Mouse (Mus musculus) cerebellum, postnatal 36 days (tissue): Measurements from ENCODE around the gene Hist1h2ae.
"Not testable (repeated sequence)": the region's sequence is repeated elsewhere in the genome, so short reads cannot be mapped to it uniquely, and the experiment has no call there.

ENCODE experiments used
- DNase-seq, 2 experiments: peaks; one replicate each; pipeline ENCODE4 v3.0.0; 2021 to 2022; ENCODE audit warnings: mixed read lengths in 2 of 2

Hist1h2ae gene

DNA sequence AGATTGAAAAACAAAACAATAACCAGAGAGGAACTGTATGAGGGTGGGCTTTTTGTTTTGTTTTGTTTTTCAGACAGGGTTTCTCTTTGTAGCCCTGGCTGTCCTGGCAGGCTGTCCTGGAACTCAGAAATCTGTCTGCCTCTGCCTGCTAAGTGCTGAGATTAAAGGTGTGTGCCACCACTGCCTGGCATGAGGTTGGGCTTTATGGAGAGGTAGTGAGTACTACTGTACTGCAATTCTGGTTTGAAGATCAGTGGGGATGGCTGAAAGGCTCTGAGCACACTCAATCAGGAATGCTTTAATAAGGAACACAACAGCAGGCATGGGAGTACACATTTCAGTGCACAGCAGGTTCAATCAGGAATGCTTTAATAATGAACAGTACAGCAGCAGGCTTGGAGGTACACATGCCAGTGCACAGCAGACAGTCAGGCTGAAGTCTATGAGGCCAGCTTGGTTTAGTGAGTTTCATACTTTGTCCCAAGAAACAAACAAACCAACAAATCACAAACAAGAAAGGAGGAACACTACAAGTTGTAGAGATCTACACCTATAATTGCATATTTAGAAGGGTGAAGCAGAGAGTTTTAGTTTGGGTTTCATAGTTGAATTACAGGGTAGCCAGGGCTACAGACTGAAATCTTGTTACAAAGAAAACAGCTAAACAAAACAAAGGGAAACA, 12.5 kb upstream of the Hist1h2ae start:
- no peak for DNase-seq

DNA sequence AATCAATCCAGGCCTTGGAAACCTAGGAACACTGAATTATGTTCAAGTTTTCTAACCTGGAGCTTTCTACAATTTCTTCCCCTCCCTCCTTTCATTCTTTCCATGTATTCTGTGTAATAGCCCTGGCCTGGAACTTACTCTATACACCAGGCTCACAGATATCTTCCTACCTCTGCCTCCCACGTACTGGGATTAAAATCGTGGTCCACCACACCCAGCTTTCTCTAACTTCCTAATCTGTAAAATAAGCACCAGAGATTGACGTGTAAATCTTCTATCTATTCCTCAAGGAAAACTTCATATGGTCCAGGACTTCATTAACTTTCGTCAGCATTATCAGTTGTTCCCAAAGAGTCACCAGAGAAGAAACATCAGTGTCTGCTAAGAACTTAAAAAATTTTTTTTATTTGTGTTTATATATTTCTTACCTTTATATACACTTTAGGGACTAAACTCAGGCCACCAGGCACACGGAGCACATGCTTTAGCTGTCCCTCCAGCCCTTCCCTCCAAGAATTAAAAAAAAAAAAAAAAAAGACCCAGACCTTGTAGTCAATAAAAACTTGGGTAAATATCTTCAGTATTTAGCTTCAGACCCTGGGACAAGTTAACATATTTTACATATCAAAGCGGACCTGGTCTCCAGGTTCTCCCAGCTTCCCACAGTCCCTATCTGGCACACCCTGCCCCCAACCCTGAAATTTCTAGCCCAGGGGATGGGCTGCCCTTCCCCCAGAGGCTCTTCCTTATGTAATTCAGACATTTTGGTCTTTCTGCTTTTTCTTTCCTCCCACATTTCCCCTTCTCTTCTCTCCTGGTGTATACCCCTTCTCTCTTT, 11.4 kb upstream of the Hist1h2ae start:
- DNase-seq: no peak

DNA sequence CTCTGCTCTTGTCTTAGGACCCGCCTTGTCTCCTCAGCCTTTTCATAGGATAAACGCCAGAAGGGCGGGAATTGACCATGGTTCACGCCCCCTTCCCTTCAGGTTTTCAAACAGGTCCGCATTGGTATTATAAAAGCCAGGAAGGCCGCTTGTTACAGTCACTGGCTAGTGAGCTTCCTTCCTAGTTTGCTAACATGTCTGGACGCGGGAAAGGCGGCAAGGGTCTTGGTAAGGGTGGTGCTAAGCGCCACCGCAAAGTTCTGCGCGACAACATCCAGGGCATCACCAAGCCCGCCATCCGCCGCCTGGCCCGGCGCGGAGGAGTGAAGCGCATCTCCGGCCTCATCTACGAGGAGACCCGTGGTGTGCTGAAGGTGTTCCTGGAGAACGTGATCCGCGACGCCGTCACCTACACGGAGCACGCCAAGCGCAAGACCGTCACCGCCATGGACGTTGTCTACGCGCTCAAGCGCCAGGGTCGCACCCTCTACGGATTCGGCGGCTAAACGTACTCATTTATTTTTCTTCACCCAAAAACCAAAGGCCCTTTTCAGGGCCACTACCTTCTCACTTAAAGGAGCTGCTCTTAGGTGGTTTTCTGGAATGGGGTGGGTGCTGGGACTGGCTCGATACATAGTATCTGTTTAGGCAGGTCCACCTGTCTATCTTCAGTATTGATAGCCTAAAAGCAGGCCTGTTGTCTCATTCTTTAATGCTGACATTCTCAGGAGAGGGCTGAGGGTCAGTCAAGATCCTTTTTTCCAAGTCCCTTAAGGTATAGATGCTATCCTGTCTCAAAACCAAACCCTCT, 10.6 kb upstream of the Hist1h2ae start, which contains the start of gene Hist1h4d:
Gene Hist1h4d (plus strand): TSS at position 191 of the 811 bp plus-strand sequence.
- DNase-seq: peak; percentile 88 to 97

- no peak for DNase-seq
Observed at GRCm38 (mm10) chr13:23577835-23578234, 6.8 kb upstream of the Hist1h2ae start.

DNA sequence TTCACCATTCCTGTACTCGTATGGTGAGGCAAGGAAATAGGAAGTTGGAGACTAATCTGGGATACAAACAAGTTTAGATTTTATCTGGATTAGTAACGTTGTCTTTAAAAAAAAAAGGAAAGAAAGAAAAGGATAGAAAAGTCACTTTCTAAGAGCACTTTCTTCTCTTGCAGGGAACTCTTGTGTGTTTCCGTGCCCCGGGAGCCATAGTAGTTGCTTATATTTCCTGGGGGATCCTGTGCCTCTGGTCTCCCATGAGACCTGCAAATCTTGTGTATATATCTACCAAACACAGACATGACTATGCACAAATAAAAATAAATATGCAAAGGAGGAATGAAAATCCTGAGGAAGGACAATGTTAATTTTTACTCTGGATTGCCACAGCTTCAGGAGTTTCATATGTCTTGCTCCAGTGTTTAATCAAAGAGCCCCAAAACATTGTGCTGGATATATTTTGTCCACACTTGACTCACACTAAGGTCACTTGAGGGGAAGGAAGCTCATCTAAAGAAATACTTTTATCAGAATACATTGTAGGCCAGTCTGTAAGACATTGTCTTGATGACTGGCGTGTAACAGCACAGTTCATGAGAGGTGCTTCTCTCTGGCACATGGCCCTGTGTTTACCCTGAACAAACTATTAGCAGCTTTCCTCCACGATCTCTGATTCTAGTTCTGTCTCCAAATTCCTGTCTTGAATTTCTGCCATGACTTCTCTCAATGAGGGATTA, 6.1 kb upstream of the Hist1h2ae start:
- no peak for DNase-seq

GRCm38 (mm10) chr13:23576351-23576881, 5.4 kb upstream of the Hist1h2ae start:
- DNase-seq: no peak

DNA sequence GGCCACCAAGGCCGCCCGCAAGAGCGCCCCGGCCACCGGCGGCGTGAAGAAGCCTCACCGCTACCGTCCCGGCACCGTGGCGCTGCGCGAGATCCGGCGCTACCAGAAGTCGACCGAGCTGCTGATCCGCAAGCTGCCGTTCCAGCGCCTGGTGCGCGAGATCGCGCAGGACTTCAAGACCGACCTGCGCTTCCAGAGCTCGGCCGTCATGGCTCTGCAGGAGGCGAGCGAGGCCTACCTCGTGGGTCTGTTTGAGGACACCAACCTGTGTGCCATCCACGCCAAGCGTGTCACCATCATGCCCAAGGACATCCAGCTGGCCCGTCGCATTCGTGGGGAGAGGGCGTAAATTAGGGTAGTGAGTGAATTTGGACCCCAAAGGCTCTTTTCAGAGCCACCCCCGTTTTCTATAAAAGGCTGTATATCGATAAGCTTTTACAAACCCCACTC, 4.9 kb upstream of the Hist1h2ae start:
- DNase-seq: not testable (repeated sequence)

DNA sequence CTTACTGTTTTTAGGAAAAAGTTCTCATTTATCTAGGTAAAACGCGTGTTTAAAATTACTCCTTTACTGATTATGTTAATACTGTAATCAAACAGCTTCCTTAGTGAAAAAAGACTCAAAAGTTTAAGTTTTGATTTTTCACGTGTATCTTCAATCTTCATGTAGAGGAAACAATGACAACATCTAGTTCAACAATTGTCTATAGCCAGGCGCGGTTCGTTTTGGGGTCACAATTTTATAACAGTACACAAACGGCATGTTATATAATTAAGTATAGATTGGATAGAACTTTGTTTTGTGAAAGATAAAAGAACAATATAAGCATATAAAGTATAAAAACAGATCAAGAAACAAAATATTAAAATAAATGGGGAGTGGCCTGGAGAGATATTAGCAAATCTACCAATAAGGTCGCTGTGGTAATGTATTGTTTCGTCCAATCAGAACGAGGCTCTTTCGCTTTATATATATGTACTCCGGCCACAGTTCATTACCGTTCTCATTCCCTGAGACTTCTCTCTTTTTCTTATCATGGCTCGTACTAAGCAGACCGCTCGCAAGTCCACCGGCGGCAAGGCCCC, 4.3 kb upstream of the Hist1h2ae start, which contains the start of gene Hist1h3d:
Gene Hist1h3d (plus strand): TSS at position 493 of the 581 bp plus-strand sequence.
- DNase-seq: peak in 1 of 2 experiments; percentile 39

GRCm38 (mm10) chr13:23574546-23575170, 3.6 kb upstream of the Hist1h2ae start:
- DNase-seq: not testable (repeated sequence)

DNA sequence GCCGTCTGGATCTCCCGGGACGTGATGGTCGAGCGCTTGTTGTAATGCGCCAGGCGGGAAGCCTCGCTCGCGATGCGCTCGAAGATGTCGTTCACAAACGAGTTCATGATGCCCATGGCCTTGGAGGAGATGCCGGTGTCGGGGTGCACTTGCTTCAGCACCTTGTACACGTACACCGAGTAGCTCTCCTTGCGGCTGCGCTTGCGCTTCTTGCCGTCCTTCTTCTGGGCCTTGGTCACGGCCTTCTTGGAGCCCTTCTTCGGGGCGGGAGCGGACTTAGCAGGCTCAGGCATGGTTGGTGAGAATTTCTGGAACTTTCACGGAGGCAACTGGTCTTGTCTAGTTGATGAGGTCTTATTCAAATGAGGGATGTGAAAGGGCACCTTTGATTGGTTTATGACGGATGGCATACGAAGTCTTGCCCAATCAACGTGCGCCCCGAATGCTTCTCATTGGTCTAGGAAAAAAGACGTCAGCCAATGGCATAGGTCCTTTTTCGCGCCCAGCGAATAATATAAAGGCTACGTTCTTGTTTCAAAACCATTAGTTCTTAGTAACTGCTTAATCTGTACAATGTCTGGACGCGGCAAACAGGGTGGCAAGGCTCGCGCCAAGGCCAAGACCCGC, 3.0 kb upstream of the Hist1h2ae start, which contains the start of the genes Hist1h2bf and Hist1h2ad:
Gene Hist1h2bf (minus strand): TSS at position 299 of the 627 bp plus-strand sequence.
Gene Hist1h2ad (plus strand): TSS at position 484 of the 627 bp plus-strand sequence.
- peak; percentile 67 to 82 for DNase-seq

GRCm38 (mm10) chr13:23573034-23573897, 2.2 kb upstream of the Hist1h2ae start:
- not testable (repeated sequence) for DNase-seq

DNA sequence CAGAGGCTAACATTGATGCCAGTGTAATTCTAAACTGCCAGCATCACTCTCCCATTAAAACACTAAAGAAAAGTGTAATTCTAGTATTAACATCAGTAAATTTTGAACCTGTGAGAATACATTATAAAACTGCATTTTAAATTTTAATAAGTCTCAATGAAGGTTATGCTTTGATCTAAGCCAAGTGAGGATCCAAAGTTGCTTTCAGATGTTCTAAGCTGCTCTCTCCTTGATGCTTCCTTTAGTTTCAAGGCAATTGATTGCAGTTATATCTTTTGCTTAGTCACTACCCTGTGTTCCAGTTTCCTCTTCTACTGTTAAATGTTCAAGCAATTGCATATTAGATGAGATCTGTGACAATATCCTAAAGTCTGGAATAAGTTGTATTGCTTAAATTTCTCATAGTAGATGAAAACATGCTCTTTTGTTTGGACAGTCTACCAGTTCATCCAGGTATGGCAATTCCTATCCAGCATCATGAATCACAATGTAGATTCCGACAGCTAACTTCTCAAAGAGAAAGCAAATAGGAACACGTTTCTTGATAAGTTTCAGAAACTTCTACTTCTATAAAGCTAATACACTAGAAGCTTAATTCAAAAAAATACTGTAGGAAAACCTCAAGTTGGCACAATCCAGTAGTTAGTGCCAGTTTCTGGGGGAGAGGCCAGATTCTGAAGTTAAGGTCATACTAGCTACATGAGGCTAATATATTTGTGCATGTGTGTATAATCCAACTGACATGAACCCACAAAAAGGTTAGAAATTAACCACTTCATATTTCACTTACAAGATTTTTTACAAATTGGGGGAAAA, 1.4 kb upstream of the Hist1h2ae start:
- DNase-seq: no peak

DNA sequence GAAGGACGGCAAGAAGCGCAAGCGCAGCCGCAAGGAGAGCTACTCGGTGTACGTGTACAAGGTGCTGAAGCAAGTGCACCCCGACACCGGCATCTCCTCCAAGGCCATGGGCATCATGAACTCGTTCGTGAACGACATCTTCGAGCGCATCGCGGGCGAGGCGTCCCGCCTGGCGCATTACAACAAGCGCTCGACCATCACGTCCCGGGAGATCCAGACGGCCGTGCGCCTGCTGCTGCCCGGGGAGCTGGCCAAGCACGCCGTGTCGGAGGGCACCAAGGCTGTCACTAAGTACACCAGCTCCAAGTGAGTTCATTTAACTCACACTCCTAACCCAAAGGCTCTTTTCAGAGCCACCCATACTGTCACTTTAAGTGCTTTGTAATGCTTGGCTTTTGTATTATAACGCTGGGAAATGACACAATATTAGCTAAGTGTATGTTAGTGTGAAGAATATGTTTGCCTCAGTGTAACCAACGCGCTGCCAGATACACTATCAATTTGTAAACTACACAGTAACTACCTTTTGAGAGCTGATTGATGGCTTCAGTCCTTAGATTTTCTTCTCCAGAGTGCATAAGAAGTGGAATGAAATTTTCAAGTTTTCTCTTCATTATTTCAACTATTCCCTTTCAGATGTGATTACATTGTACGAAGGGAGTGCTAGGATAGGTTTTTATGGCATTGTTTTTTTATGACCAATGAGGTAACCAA, 641 bp upstream of the Hist1h2ae start:
- DNase-seq: not testable (repeated sequence)

- not testable (repeated sequence) for DNase-seq
Observed at GRCm38 (mm10) chr13:23570261-23571021, 579 bp downstream of the Hist1h2ae start.

DNA sequence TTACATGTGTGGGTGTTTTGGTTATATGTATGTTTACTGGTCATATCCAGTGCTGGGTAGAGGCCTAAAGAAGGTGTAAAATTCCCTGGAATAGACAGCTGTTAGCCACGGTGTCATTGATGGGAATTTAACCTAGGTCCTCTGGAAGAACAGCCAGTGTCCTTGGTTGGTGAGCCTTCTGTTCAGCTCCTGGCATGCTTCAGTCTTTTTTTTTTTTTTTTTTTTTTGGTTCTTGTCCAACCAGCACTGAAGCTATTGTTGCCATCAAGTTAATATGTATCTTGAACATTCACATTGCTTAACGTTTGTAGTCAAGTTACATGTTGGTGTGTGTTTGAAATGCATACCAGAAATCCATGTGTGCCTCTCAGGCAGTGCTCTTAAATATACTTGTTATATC, 6.5 kb downstream of the Hist1h2ae start:
- DNase-seq: no peak

- peak in 1 of 2 experiments; percentile 43 for DNase-seq
Observed at GRCm38 (mm10) chr13:23562699-23563462, 8.1 kb downstream of the Hist1h2ae start.
